Mouse (Mus musculus) neural tube, embryonic 11.5 days (tissue): Measurements from ENCODE around the gene Adgrl3. TPM values are rescaled to one million over a fixed set of nuclear protein-coding genes. Genes with fewer than 3 reads are reported as not detected.
A peak's percentile ranks its signal among the peaks of the same experiment; 100 is the strongest.

ENCODE experiments used
- ATAC-seq: fragments of 200-750 bp; cut with Nextera tagmentation; 2 replicates; pipeline ENCODE4 v1.8.0; 2017; ENCODE audit warnings: moderate number of reproducible peaks, mild to moderate bottlenecking, moderate TSS enrichment, moderate library complexity; ENCODE audit not compliant: insufficient read depth, low FRiP score, low TSS enrichment
- DNase-seq: peaks from one replicate; pipeline ENCODE4 v3.0.0-alpha.2; 2015; ENCODE audit warnings: low spot score
- H3K27ac ChIP-seq: fragments of 300-500 bp; sonication (generic); 2 replicates; pipeline ENCODE4 v1.5.1; 2014; ENCODE audit warnings: low read depth, mild to moderate bottlenecking, low read length
- H3K27me3 ChIP-seq: fragments of 300-500 bp; sonication (generic); 2 replicates; pipeline ENCODE4 v1.6.1; 2014; ENCODE audit warnings: mild to moderate bottlenecking, low read length, mixed read lengths; ENCODE audit not compliant: control insufficient read depth, insufficient read depth
- H3K36me3 ChIP-seq: fragments of 300-500 bp; sonication (generic); 2 replicates; pipeline ENCODE4 v1.6.1; 2014; ENCODE audit warnings: mild to moderate bottlenecking, low read length, moderate library complexity, mixed read lengths; ENCODE audit not compliant: control insufficient read depth, insufficient read depth
- H3K4me1 ChIP-seq: fragments of 300-500 bp; sonication (generic); 2 replicates; pipeline ENCODE4 v1.6.1; 2014; ENCODE audit warnings: low read length, mixed read lengths; ENCODE audit not compliant: control insufficient read depth, insufficient read depth
- H3K4me2 ChIP-seq: fragments of 300-500 bp; sonication (generic); 2 replicates; pipeline ENCODE4 v1.6.1; 2014; ENCODE audit warnings: low read depth, mild to moderate bottlenecking, moderate library complexity
- H3K4me3 ChIP-seq: fragments of 300-500 bp; sonication (generic); 2 replicates; pipeline ENCODE4 v1.5.1; 2014; ENCODE audit warnings: low read depth, low read length
- H3K9ac ChIP-seq: fragments of 300-500 bp; sonication (generic); 2 replicates; pipeline ENCODE4 v1.6.1; 2014; ENCODE audit warnings: mild to moderate bottlenecking, low read length
- H3K9me3 ChIP-seq: fragments of 300-500 bp; sonication (generic); 2 replicates; pipeline ENCODE4 v1.6.1; 2016; ENCODE audit warnings: low read length; ENCODE audit not compliant: control insufficient read depth
- WGBS: fragments of 180-500 bp; shearing (Covaris S2); extraction: QIAGEN DNeasy Blood & Tissue Kit; methylation state at CpG from one replicate; pipeline ENCODE4 v1.1.7; 2014; 5-methylcytosine and 5-hydroxymethylcytosine counted together
- polyA plus RNA-seq: library from polyadenylated mRNA; unstranded; fragments of >200 nt; fragmentation: Nextera tagmentation; extraction: Ambion mirVana; gene quantifications from 2 replicates; pipeline ENCODE4 v1.2.1, GENCODE M21; 2014

Gene Adgrl3
- polyA plus RNA-seq, 1 experiment from 2014 or later = 25.0 TPM

- H3K4me1 ChIP-seq = no peaks in the 10 kb centered on the region
- no peak overlapping the region for H3K4me2 ChIP-seq
- no peaks in the 10 kb centered on the region for H3K36me3 ChIP-seq
- no peak overlapping the region for H3K27ac ChIP-seq
- H3K27me3 ChIP-seq = no peaks in the 10 kb centered on the region
- ATAC-seq = no peak
- no peak overlapping the region for H3K4me3 ChIP-seq
- no peak overlapping the region for H3K9ac ChIP-seq
- no peaks in the 10 kb centered on the region for H3K9me3 ChIP-seq
- no peak for DNase-seq
- WGBS = 91% methylated on average over 3 of the region's 3 CpGs
These were observed 481.1 kb downstream of the Adgrl3 start for GRCm38 (mm10) chr5:81501076-81501475.

GRCm38 (mm10) chr5:81518720-81519496 is 499.0 kb downstream of the Adgrl3 start:
- H3K36me3 ChIP-seq = no peaks in the 10 kb centered on the region
- no peaks in the 10 kb centered on the region for H3K27me3 ChIP-seq
- no peak overlapping the region for H3K9ac ChIP-seq
- DNase-seq (no peak), ATAC-seq (peak; percentile 48)
- H3K27ac ChIP-seq = no peak overlapping the region
- 40% methylated on average over 5 of the region's 5 CpGs for WGBS
- no peaks in the 10 kb centered on the region for H3K4me1 ChIP-seq
- H3K4me2 ChIP-seq = no peak overlapping the region
- no peaks in the 10 kb centered on the region for H3K9me3 ChIP-seq
- no peak overlapping the region for H3K4me3 ChIP-seq

GRCm38 (mm10) chr5:81519497-81520382 is 499.8 kb downstream of the Adgrl3 start:
- ATAC-seq (peak; percentile 38; the same call in 1 of the 2 replicates), DNase-seq (peak; percentile 37)
- no peaks in the 10 kb centered on the region for H3K36me3 ChIP-seq
- H3K27me3 ChIP-seq = no peaks in the 10 kb centered on the region
- WGBS = 25% methylated on average over 11 of the region's 11 CpGs
- no peak overlapping the region for H3K27ac ChIP-seq
- H3K4me1 ChIP-seq = no peaks in the 10 kb centered on the region
- H3K9me3 ChIP-seq = no peaks in the 10 kb centered on the region
- no peak overlapping the region for H3K9ac ChIP-seq
- no peak overlapping the region for H3K4me2 ChIP-seq
- H3K4me3 ChIP-seq = no peak overlapping the region

GRCm38 (mm10) chr5:81522760-81523159 is 502.8 kb downstream of the Adgrl3 start:
- Histone ChIP-seq H3K36me3 (no peaks in the 10 kb centered on the region), H3K4me1 (no peaks in the 10 kb centered on the region), H3K9ac (no peak overlapping the region), H3K4me2 (no peak overlapping the region), H3K9me3 (no peaks in the 10 kb centered on the region), H3K27me3 (no peaks in the 10 kb centered on the region), H3K4me3 (no peak overlapping the region), H3K27ac (no peak overlapping the region)
- WGBS = 96% methylated on average over 4 of the region's 4 CpGs
- DNase-seq (no peak), ATAC-seq (no peak)

GRCm38 (mm10) chr5:81524532-81524961 is 504.6 kb downstream of the Adgrl3 start:
- H3K4me2 ChIP-seq = no peak overlapping the region
- H3K9me3 ChIP-seq = no peaks in the 10 kb centered on the region
- H3K27ac ChIP-seq = no peak overlapping the region
- H3K36me3 ChIP-seq = no peaks in the 10 kb centered on the region
- DNase-seq (no peak), ATAC-seq (no peak)
- H3K4me3 ChIP-seq = no peak overlapping the region
- 92% methylated on average over 12 of the region's 12 CpGs for WGBS
- H3K4me1 ChIP-seq = no peaks in the 10 kb centered on the region
- no peaks in the 10 kb centered on the region for H3K27me3 ChIP-seq
- H3K9ac ChIP-seq = no peak overlapping the region

- Histone ChIP-seq H3K4me1 (no peaks in the 10 kb centered on the region), H3K4me2 (no peak overlapping the region), H3K9ac (no peak overlapping the region), H3K27ac (no peak overlapping the region), H3K27me3 (no peaks in the 10 kb centered on the region), H3K36me3 (no peaks in the 10 kb centered on the region), H3K4me3 (no peak overlapping the region), H3K9me3 (no peaks in the 10 kb centered on the region)
- WGBS = 90% methylated on average over 2 of the region's 2 CpGs
- no peak for DNase-seq
- no peak for ATAC-seq
These were observed 505.4 kb downstream of the Adgrl3 start for GRCm38 (mm10) chr5:81525326-81525725.

GRCm38 (mm10) chr5:81531639-81532038 is 511.7 kb downstream of the Adgrl3 start:
- DNase-seq (no peak), ATAC-seq (no peak)
- H3K9me3 ChIP-seq = no peaks in the 10 kb centered on the region
- no peak overlapping the region for H3K4me3 ChIP-seq
- H3K9ac ChIP-seq = no peak overlapping the region
- H3K27ac ChIP-seq = no peak overlapping the region
- H3K4me1 ChIP-seq = no peaks in the 10 kb centered on the region
- no peaks in the 10 kb centered on the region for H3K36me3 ChIP-seq
- H3K27me3 ChIP-seq = no peaks in the 10 kb centered on the region
- 93% methylated on average over 4 of the region's 4 CpGs for WGBS
- no peak overlapping the region for H3K4me2 ChIP-seq

GRCm38 (mm10) chr5:81550211-81550610 is 530.3 kb downstream of the Adgrl3 start:
- H3K4me3 ChIP-seq = no peak overlapping the region
- no peak overlapping the region for H3K27ac ChIP-seq
- no peaks in the 10 kb centered on the region for H3K4me1 ChIP-seq
- no peaks in the 10 kb centered on the region for H3K9me3 ChIP-seq
- DNase-seq (no peak), ATAC-seq (no peak)
- no peak overlapping the region for H3K9ac ChIP-seq
- no peaks in the 10 kb centered on the region for H3K27me3 ChIP-seq
- H3K36me3 ChIP-seq = no peaks in the 10 kb centered on the region
- H3K4me2 ChIP-seq = no peak overlapping the region
